ENCODE assay signal across 9 mouse cellular contexts in the genomic region with DNA sequence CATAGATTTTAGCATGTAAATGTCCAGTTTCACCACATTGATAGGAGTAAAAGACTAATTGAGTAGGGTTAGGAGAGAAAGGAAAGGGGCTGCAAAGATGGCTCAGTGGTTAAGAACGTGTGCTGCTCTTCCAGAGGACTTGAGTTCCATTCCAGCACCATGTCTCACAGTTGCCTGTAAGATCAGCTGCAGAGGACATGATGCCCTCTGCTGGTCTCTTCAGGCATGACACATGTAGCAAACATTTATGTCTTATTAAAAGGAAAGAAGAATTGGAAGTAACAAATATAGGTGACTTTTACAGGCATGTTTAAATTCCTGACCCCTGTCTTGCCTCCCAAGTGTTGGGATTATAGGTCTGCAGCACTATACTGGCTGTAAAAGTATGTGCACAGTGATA.
DNase-seq lines count a peak whose midpoint lies in the region; ATAC-seq and TF ChIP-seq lines count a peak whose summit lies in the region.
"Had no signal": no experiment of that assay in that cellular context is flagged by ENCODE, and none has a peak within 500 bp of the region (broad histone marks: within the 10 kb centered on the region; RNA-seq: fewer than 3 reads in every experiment).

No protein-coding gene starts in this region.

- H3K4me2 ChIP-seq in midbrain, embryonic 15.5 days: no peak overlapping the region
- H3K4me2 ChIP-seq in liver, embryonic 14.5 days (ENCODE audit: low read depth): no peak overlapping the region
- H3K4me2 ChIP-seq: neural tube, embryonic 12.5 days had no signal

- ATAC-seq in midbrain, embryonic 15.5 days (replicated peaks): no peak
- ATAC-seq in liver, embryonic 14.5 days (ENCODE audit: insufficient read depth): no peak

- TF ChIP-seq CTCF in cerebellum, adult 2 months (IDR thresholded peaks at IDR 0.05; ENCODE audit: borderline replicate concordance, insufficient read depth, low read depth, low read length): peak; percentile 52
- TF ChIP-seq CTCF in embryonic fibroblast, embryonic 13.5 days (IDR thresholded peaks at IDR 0.05; ENCODE audit: borderline replicate concordance, insufficient read depth, low read length): peak; percentile 59; the same call in 1 of the 2 replicates
- peak; percentile 83 for TF ChIP-seq CTCF in liver, embryonic 14.5 days (IDR thresholded peaks at IDR 0.05; ENCODE audit: low read depth)
- peak; percentile 43; the same call in 1 of the 2 replicates for TF ChIP-seq CTCF in spleen, adult 2 months (IDR thresholded peaks at IDR 0.05; ENCODE audit: extremely low read depth, insufficient read depth, insufficient read length, insufficient replicate concordance)

- no peak overlapping the region for H3K9ac ChIP-seq in midbrain, embryonic 15.5 days
- H3K9ac ChIP-seq in liver, embryonic 14.5 days (replicated peaks): no peak overlapping the region
- H3K9ac ChIP-seq: neural tube, embryonic 12.5 days had no signal

- WGBS in cerebellum, adult 2 months: 35% methylated on average over 1 of the region's 1 CpGs
- 56% methylated on average over 1 of the region's 1 CpGs for WGBS in midbrain, embryonic 10.5 days
- 68% methylated on average over 1 of the region's 1 CpGs for WGBS in midbrain, embryonic 15.5 days
- 30% methylated on average over 1 of the region's 1 CpGs for WGBS in liver, embryonic 14.5 days (ENCODE audit: insufficient replicate concordance)
- WGBS in spleen, adult 2 months: 60% methylated on average over 1 of the region's 1 CpGs

- no peak overlapping the region for H3K27ac ChIP-seq in cerebellum, adult 2 months (ENCODE audit: insufficient read depth, low read length)
- H3K27ac ChIP-seq in midbrain, embryonic 10.5 days (replicated peaks): no peak overlapping the region
- H3K27ac ChIP-seq in midbrain, embryonic 15.5 days: no peak overlapping the region
- no peak overlapping the region for H3K27ac ChIP-seq in embryonic fibroblast, embryonic 13.5 days (ENCODE audit: insufficient read depth, low read length)
- H3K27ac ChIP-seq in liver, embryonic 14.5 days: no peak overlapping the region
- H3K27ac ChIP-seq in spleen, adult 2 months (ENCODE audit: insufficient read depth, low read length): no peak overlapping the region
- H3K27ac ChIP-seq: neural tube, embryonic 12.5 days had no signal

- H3K9me3 ChIP-seq in midbrain, embryonic 10.5 days (replicated peaks): no peaks in the 10 kb centered on the region
- H3K9me3 ChIP-seq in midbrain, embryonic 15.5 days: no peaks in the 10 kb centered on the region
- H3K9me3 ChIP-seq in liver, embryonic 14.5 days (ENCODE audit: control insufficient read depth, low read length): no peaks in the 10 kb centered on the region
- H3K9me3 ChIP-seq: neural tube, embryonic 12.5 days had no signal

- no peaks in the 10 kb centered on the region for H3K4me1 ChIP-seq in cerebellum, adult 2 months (ENCODE audit: control insufficient read depth, insufficient read depth, low read length)
- no peaks in the 10 kb centered on the region; the same call in 1 of the 2 replicates for H3K4me1 ChIP-seq in midbrain, embryonic 10.5 days
- no peaks in the 10 kb centered on the region for H3K4me1 ChIP-seq in midbrain, embryonic 15.5 days
- no peaks in the 10 kb centered on the region for H3K4me1 ChIP-seq in embryonic fibroblast, embryonic 13.5 days (ENCODE audit: control insufficient read depth, insufficient read depth, low read length)
- H3K4me1 ChIP-seq in liver, embryonic 14.5 days (replicated peaks; ENCODE audit: control insufficient read depth in 2 of 2, insufficient read depth in 2 of 2, low read length in 1 of 2): no peaks in the 10 kb centered on the region
- H3K4me1 ChIP-seq in spleen, adult 2 months (ENCODE audit: control insufficient read depth, insufficient read depth, insufficient read length): peaks cover 1% of the 10 kb centered on the region; the same call in 1 of the 2 replicates
- H3K4me1 ChIP-seq: neural tube, embryonic 12.5 days had no signal

- no peaks in the 10 kb centered on the region for H3K27me3 ChIP-seq in cerebellum, adult 2 months (ENCODE audit: control insufficient read depth, insufficient read depth, low read length)
- no peaks in the 10 kb centered on the region for H3K27me3 ChIP-seq in midbrain, embryonic 10.5 days (ENCODE audit: low read depth, poor library complexity, severe bottlenecking)
- H3K27me3 ChIP-seq in midbrain, embryonic 15.5 days (replicated peaks): no peaks in the 10 kb centered on the region
- no peaks in the 10 kb centered on the region for H3K27me3 ChIP-seq in liver, embryonic 14.5 days (ENCODE audit: control insufficient read depth, insufficient read depth, low read length)
- H3K27me3 ChIP-seq in spleen, adult 2 months (ENCODE audit: control insufficient read depth, insufficient read depth, low read length): no peaks in the 10 kb centered on the region
- H3K27me3 ChIP-seq: neural tube, embryonic 12.5 days had no signal

- TF ChIP-seq POLR2A in cerebellum, adult 2 months (IDR thresholded peaks at IDR 0.05; ENCODE audit: borderline replicate concordance, insufficient read depth, low read length): no peak
- no peak for TF ChIP-seq POLR2A in embryonic fibroblast, embryonic 13.5 days (IDR thresholded peaks at IDR 0.05; ENCODE audit: low read depth, low read length)
- TF ChIP-seq POLR2A in spleen, adult 2 months (IDR thresholded peaks at IDR 0.05; ENCODE audit: low read depth, low read length): no peak

- peaks cover 91% of the 10 kb centered on the region for H3K36me3 ChIP-seq in midbrain, embryonic 10.5 days
- peaks cover 63% of the 10 kb centered on the region for H3K36me3 ChIP-seq in midbrain, embryonic 15.5 days (replicated peaks)
- peaks cover 6% of the 10 kb centered on the region for H3K36me3 ChIP-seq in liver, embryonic 14.5 days (replicated peaks; ENCODE audit: control insufficient read depth, insufficient read depth, low read depth)
- peaks cover 27% of the 10 kb centered on the region for H3K36me3 ChIP-seq in spleen, adult 2 months (ENCODE audit: control insufficient read depth, insufficient read depth, low read length)

- TF ChIP-seq EP300 in liver, embryonic 14.5 days (IDR thresholded peaks at IDR 0.05; ENCODE audit: low read depth): no peak

- H3K4me3 ChIP-seq in cerebellum, adult 2 months (replicated peaks; ENCODE audit: insufficient read depth, low read depth, low read length): no peak overlapping the region
- H3K4me3 ChIP-seq in midbrain, embryonic 10.5 days: no peak overlapping the region
- no peak overlapping the region for H3K4me3 ChIP-seq in midbrain, embryonic 15.5 days
- no peak overlapping the region for H3K4me3 ChIP-seq in embryonic fibroblast, embryonic 13.5 days (ENCODE audit: insufficient read depth, low read length)
- H3K4me3 ChIP-seq in liver, embryonic 14.5 days (ENCODE audit: insufficient read depth in 1 of 2, low read depth in 2 of 2, low read length in 2 of 2): no peak overlapping the region
- H3K4me3 ChIP-seq in spleen, adult 2 months (ENCODE audit: extremely low read depth, insufficient read depth, insufficient read length): no peak overlapping the region
- H3K4me3 ChIP-seq: neural tube, embryonic 12.5 days had no signal

- no peak for DNase-seq in cerebellum, adult 2 months
- no peak for DNase-seq in cerebellum, adult 9-11 months
- DNase-seq in midbrain, embryonic 10.5 days (ENCODE audit: low spot score): peak; percentile 20
- DNase-seq in adrenal gland, postnatal 10 days: peak; percentile 41
- DNase-seq in liver, embryonic 14.5 days (ENCODE audit: low read depth in 3 of 3, low spot score in 3 of 3): peak; percentile 24 to 32 (median 24)
- peak; percentile 11 to 35 for DNase-seq in spleen, adult 2 months (ENCODE audit: low read depth in 1 of 2, low spot score in 2 of 2)

Comparison
In these comparisons a context has a peak if more than half of its experiments do, and no peak if none do; other contexts are left out.
1. DNase-seq: peak in midbrain, embryonic 10.5 days (single experiment), adrenal gland, postnatal 10 days (single experiment), liver, embryonic 14.5 days (3 of 3) and spleen, adult 2 months (2 of 2); none in cerebellum, adult 2 months (0 of 2) and cerebellum, adult 9-11 months (single experiment).
2. Peak in every context shown above with its lines, with median percentiles within 50 percentile points of each other: CTCF ChIP-seq.